Mouse (Mus musculus): ENCODE measurements around the gene Cggbp1. TPM values are rescaled to one million over a fixed set of nuclear protein-coding genes. Genes with fewer than 3 reads are reported as not detected.

Gene Cggbp1
- polyA plus RNA-seq (2017; shearing (Covaris generic)): 147 TPM

DNA sequence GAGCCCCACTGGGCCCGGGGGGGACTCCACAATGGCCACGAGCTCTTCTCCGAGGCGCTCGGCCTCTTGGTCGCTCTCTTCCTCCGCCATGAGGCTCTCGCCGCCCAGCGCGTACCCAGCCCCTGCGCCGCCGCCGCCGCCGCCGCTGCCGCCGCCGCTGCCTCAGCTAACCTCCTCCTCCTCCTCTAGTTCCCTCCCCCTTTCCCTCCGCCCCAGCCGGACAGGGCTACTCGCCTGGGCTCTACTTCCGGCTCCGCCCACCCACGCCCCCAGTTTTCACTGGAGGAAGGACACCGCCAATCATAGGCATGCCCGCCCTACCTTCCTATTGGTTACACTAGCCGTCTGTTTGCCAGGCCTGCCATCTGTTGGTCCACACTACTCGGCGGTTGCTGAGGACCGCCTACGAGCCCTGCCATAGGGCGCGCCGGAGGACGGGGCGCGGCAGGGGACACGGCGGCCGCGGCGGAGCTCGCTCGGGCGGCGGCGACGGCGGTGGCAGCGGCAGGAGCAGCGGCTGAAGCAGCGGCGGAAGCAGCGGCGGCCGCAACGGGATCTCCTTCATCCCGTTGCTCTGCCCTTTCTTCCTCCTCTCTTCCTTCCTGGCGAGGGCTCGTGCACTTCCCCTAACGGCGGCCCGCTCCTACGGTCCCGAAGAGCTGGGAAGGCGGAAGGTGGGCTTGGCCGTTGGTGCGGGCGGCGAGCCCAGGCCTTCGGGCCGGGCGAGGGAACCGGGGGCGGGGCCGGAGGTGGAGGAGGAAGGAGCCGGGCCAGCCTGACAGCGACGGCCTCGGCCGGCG lies at the start of gene Cggbp1, which contains the start of gene Zfp654:
TSS of gene Cggbp1 (plus strand) at position 434 of the 800 bp plus-strand sequence.
TSS of gene Zfp654 (minus strand) at position 90 of the 800 bp plus-strand sequence.

Other genes starting within 250 kb of the Cggbp1 start
- gene Csnka2ip, start 249.6 kb upstream of the Cggbp1 start, polyA plus RNA-seq (2017; shearing (Covaris generic)): not detected
- gene 4930453N24Rik, start 80.8 kb upstream of the Cggbp1 start, polyA plus RNA-seq (2017; shearing (Covaris generic)): 28.9 TPM
- gene Zfp654, start 344 bp upstream of the Cggbp1 start, polyA plus RNA-seq (2017; shearing (Covaris generic)): 28.9 TPM

Measured in naive thymus-derived CD4-positive, alpha-beta T cell, adult 5 months (primary cell).